Mouse (Mus musculus) hindbrain, embryonic 10.5 days (tissue): ENCODE measurements around the gene Ghrh. TPM values are rescaled to one million over a fixed set of nuclear protein-coding genes. Genes with fewer than 3 reads are reported as not detected.

Experiments
- DNase-seq: peaks from one replicate; pipeline ENCODE4 v3.0.0-alpha.2; 2017; ENCODE audit warnings: low spot score
- H3K27ac ChIP-seq: fragments of 300-500 bp; sonication (generic); 2 replicates; pipeline ENCODE4 v1.5.1; 2016; ENCODE audit warnings: mild to moderate bottlenecking, moderate library complexity
- H3K27me3 ChIP-seq: fragments of 300-500 bp; sonication (generic); 2 replicates; pipeline ENCODE4 v1.6.1; 2016; ENCODE audit warnings: mild to moderate bottlenecking; ENCODE audit not compliant: poor library complexity, insufficient read depth, severe bottlenecking
- H3K36me3 ChIP-seq: fragments of 300-500 bp; sonication (generic); 2 replicates; pipeline ENCODE4 v1.6.1; 2016; ENCODE audit warnings: mild to moderate bottlenecking, moderate library complexity
- H3K4me1 ChIP-seq: fragments of 300-500 bp; sonication (generic); replicated peaks from 2 replicates; pipeline ENCODE4 v1.6.1; 2016; ENCODE audit warnings: mild to moderate bottlenecking
- H3K4me3 ChIP-seq: fragments of 300-500 bp; sonication (generic); 2 replicates; pipeline ENCODE4 v1.5.1; 2016; ENCODE audit warnings: mild to moderate bottlenecking, moderate library complexity
- H3K9me3 ChIP-seq: fragments of 300-500 bp; sonication (generic); 2 replicates; pipeline ENCODE4 v1.6.1; 2016; ENCODE audit warnings: mild to moderate bottlenecking, moderate library complexity
- WGBS: fragments of 180-500 bp; shearing (Covaris S2); methylation state at CpG from one replicate; pipeline ENCODE4 v1.1.7; 2016; 5-methylcytosine and 5-hydroxymethylcytosine counted together
- polyA plus RNA-seq: library from polyadenylated mRNA; unstranded; fragments of >200 nt; fragmentation: Nextera tagmentation; extraction: Ambion mirVana; gene quantifications from 2 replicates; pipeline ENCODE4 v1.2.1, GENCODE M21; 2016

The Ghrh gene
- polyA plus RNA-seq, 1 experiment from 2014 or later = not detected

GRCm38 (mm10) chr2:157316358-157316933, 30.9 kb downstream of the Ghrh start:
- Histone ChIP-seq H3K4me1 (peaks cover 10% of the 10 kb centered on the region; the same call in 1 of the 2 replicates), H3K4me3 (no peak overlapping the region), H3K27ac (no peak overlapping the region), H3K27me3 (no peaks in the 10 kb centered on the region), H3K9me3 (no peaks in the 10 kb centered on the region), H3K36me3 (peaks cover 100% of the 10 kb centered on the region)
- WGBS = 86% methylated on average over 14 of the region's 14 CpGs
- DNase-seq = no peak

GRCm38 (mm10) chr2:157315486-157315885, 31.8 kb downstream of the Ghrh start:
- H3K4me1 ChIP-seq = peaks cover 5% of the 10 kb centered on the region; the same call in 1 of the 2 replicates
- DNase-seq = no peak
- WGBS = 88% methylated on average over 6 of the region's 6 CpGs
- H3K27ac ChIP-seq = no peak overlapping the region
- H3K4me3 ChIP-seq = no peak overlapping the region
- H3K36me3 ChIP-seq = peaks cover 100% of the 10 kb centered on the region
- H3K27me3 ChIP-seq = no peaks in the 10 kb centered on the region
- H3K9me3 ChIP-seq = no peaks in the 10 kb centered on the region

- 88% methylated on average over 7 of the region's 7 CpGs for WGBS
- Histone ChIP-seq H3K27ac (no peak overlapping the region), H3K27me3 (no peaks in the 10 kb centered on the region), H3K4me1 (no peaks in the 10 kb centered on the region), H3K9me3 (no peaks in the 10 kb centered on the region), H3K4me3 (no peak overlapping the region), H3K36me3 (peaks cover 100% of the 10 kb centered on the region)
- no peak for DNase-seq
These were observed 33.0 kb downstream of the Ghrh start for GRCm38 (mm10) chr2:157314310-157314709.

GRCm38 (mm10) chr2:157313718-157314117, 33.6 kb downstream of the Ghrh start:
- WGBS = 98% methylated on average over 3 of the region's 3 CpGs
- Histone ChIP-seq H3K27ac (no peak overlapping the region), H3K36me3 (peaks cover 100% of the 10 kb centered on the region), H3K4me3 (no peak overlapping the region), H3K9me3 (no peaks in the 10 kb centered on the region), H3K4me1 (no peaks in the 10 kb centered on the region), H3K27me3 (no peaks in the 10 kb centered on the region)
- no peak for DNase-seq

GRCm38 (mm10) chr2:157310963-157311637, 36.2 kb downstream of the Ghrh start:
- Histone ChIP-seq H3K27ac (no peak overlapping the region), H3K36me3 (peaks cover 100% of the 10 kb centered on the region), H3K4me3 (no peak overlapping the region), H3K9me3 (no peaks in the 10 kb centered on the region), H3K27me3 (no peaks in the 10 kb centered on the region), H3K4me1 (no peaks in the 10 kb centered on the region)
- no peak for DNase-seq
- WGBS = 91% methylated on average over 6 of the region's 6 CpGs

GRCm38 (mm10) chr2:157309611-157310010, 37.7 kb downstream of the Ghrh start:
- no peak for DNase-seq
- Histone ChIP-seq H3K27me3 (no peaks in the 10 kb centered on the region), H3K27ac (no peak overlapping the region), H3K9me3 (no peaks in the 10 kb centered on the region), H3K4me3 (no peak overlapping the region), H3K4me1 (no peaks in the 10 kb centered on the region), H3K36me3 (peaks cover 98% of the 10 kb centered on the region)
- 98% methylated on average over 8 of the region's 8 CpGs for WGBS

GRCm38 (mm10) chr2:157308273-157308917, 38.9 kb downstream of the Ghrh start:
- Histone ChIP-seq H3K9me3 (no peaks in the 10 kb centered on the region), H3K4me1 (no peaks in the 10 kb centered on the region), H3K27me3 (no peaks in the 10 kb centered on the region), H3K36me3 (peaks cover 98% of the 10 kb centered on the region), H3K27ac (no peak overlapping the region), H3K4me3 (no peak overlapping the region)
- no peak for DNase-seq
- WGBS = 98% methylated on average over 2 of the region's 2 CpGs

- no peak for DNase-seq
- no peaks in the 10 kb centered on the region for H3K27me3 ChIP-seq
- peaks cover 98% of the 10 kb centered on the region for H3K36me3 ChIP-seq
- H3K4me1 ChIP-seq = no peaks in the 10 kb centered on the region
- no peak overlapping the region for H3K27ac ChIP-seq
- H3K4me3 ChIP-seq = no peak overlapping the region
- 91% methylated on average over 4 of the region's 4 CpGs for WGBS
- H3K9me3 ChIP-seq = no peaks in the 10 kb centered on the region
These were observed 39.5 kb downstream of the Ghrh start for GRCm38 (mm10) chr2:157307715-157308265.

GRCm38 (mm10) chr2:157306091-157307032, 40.9 kb downstream of the Ghrh start:
- DNase-seq = no peak
- 92% methylated on average over 7 of the region's 7 CpGs for WGBS
- no peaks in the 10 kb centered on the region for H3K27me3 ChIP-seq
- no peak overlapping the region for H3K4me3 ChIP-seq
- no peaks in the 10 kb centered on the region for H3K9me3 ChIP-seq
- H3K36me3 ChIP-seq = peaks cover 98% of the 10 kb centered on the region
- no peak overlapping the region for H3K27ac ChIP-seq
- no peaks in the 10 kb centered on the region for H3K4me1 ChIP-seq

- Histone ChIP-seq H3K9me3 (no peaks in the 10 kb centered on the region), H3K4me1 (no peaks in the 10 kb centered on the region), H3K4me3 (no peak overlapping the region), H3K36me3 (peaks cover 97% of the 10 kb centered on the region), H3K27ac (no peak overlapping the region; the same call in 1 of the 2 replicates), H3K27me3 (no peaks in the 10 kb centered on the region)
- WGBS = 66% methylated on average over 9 of the region's 9 CpGs
- no peak for DNase-seq
These were observed 44.2 kb downstream of the Ghrh start for GRCm38 (mm10) chr2:157303096-157303495.

- 95% methylated on average over 6 of the region's 6 CpGs for whole genome bisulfite sequencing
- no peak overlapping the region for H3K4me3 ChIP-seq
- no peak overlapping the region for H3K27ac ChIP-seq
- DNase-seq = no peak
- no peaks in the 10 kb centered on the region for H3K27me3 ChIP-seq
- peaks cover 99% of the 10 kb centered on the region for H3K36me3 ChIP-seq
- H3K9me3 ChIP-seq = no peaks in the 10 kb centered on the region
- H3K4me1 ChIP-seq = no peaks in the 10 kb centered on the region
These were observed 47.3 kb downstream of the Ghrh start for GRCm38 (mm10) chr2:157300051-157300450.

GRCm38 (mm10) chr2:157296105-157296689, 51.1 kb downstream of the Ghrh start:
- H3K9me3 ChIP-seq = no peaks in the 10 kb centered on the region
- H3K4me3 ChIP-seq = no peak overlapping the region
- no peak for DNase-seq
- no peaks in the 10 kb centered on the region for H3K4me1 ChIP-seq
- H3K27me3 ChIP-seq = no peaks in the 10 kb centered on the region
- H3K27ac ChIP-seq = no peak overlapping the region
- H3K36me3 ChIP-seq = peaks cover 98% of the 10 kb centered on the region
- WGBS = 86% methylated on average over 7 of the region's 7 CpGs
